Mouse (Mus musculus) heart, postnatal 0 days (tissue): ENCODE data around the gene Cebpzos. TPM values are rescaled to one million over a fixed set of nuclear protein-coding genes. Genes with fewer than 3 reads are reported as not detected.

Experiments used
- ATAC-seq: fragments of 200-750 bp; cut with Nextera tagmentation; 2 replicates; pipeline ENCODE4 v1.8.0; 2017; ENCODE audit warnings: low read depth, moderate number of reproducible peaks, moderate library complexity; ENCODE audit not compliant: insufficient read depth
- DNase-seq: peaks from one replicate; pipeline ENCODE4 v3.0.0-alpha.2; 2016; ENCODE audit warnings: low spot score
- H3K27ac ChIP-seq: fragments of 300-500 bp; sonication (generic); 2 replicates; pipeline ENCODE4 v1.5.1; 2014; ENCODE audit warnings: low read depth, mild to moderate bottlenecking
- H3K27me3 ChIP-seq: fragments of 300-500 bp; sonication (generic); 2 replicates; pipeline ENCODE4 v1.6.1; 2014; ENCODE audit warnings: low read length, mixed read lengths; ENCODE audit not compliant: control insufficient read depth, insufficient read depth
- H3K36me3 ChIP-seq: fragments of 300-500 bp; sonication (generic); replicated peaks from 2 replicates; pipeline ENCODE4 v1.6.1; 2014; ENCODE audit warnings: low read length, mixed read lengths; ENCODE audit not compliant: control insufficient read depth, insufficient read depth
- H3K4me1 ChIP-seq: fragments of 300-500 bp; sonication (generic); 2 replicates; pipeline ENCODE4 v1.6.1; 2014; ENCODE audit warnings: antibody characterized with exemption; ENCODE audit not compliant: control insufficient read depth, insufficient read depth
- H3K4me2 ChIP-seq: fragments of 300-500 bp; sonication (generic); 2 replicates; pipeline ENCODE4 v1.6.1; 2014; ENCODE audit warnings: low read depth, mild to moderate bottlenecking, low read length, moderate library complexity
- H3K4me3 ChIP-seq: fragments of 300-500 bp; sonication (generic); 2 replicates; pipeline ENCODE4 v1.5.1; 2014; ENCODE audit warnings: low read depth, low read length
- H3K9ac ChIP-seq: fragments of 300-500 bp; sonication (generic); replicated peaks from 2 replicates; pipeline ENCODE4 v1.6.1; 2014; ENCODE audit warnings: low read depth, low read length, mixed read lengths
- H3K9me3 ChIP-seq: fragments of 300-500 bp; sonication (generic); replicated peaks from 2 replicates; pipeline ENCODE4 v1.6.1; 2016; ENCODE audit warnings: low read length; ENCODE audit not compliant: control insufficient read depth
- CTCF ChIP-seq: IDR thresholded peaks from 2 replicates; pipeline ENCODE4 v1.5.1; 2016; ENCODE audit warnings: antibody characterized with exemption, control low read depth, low read depth
- EP300 ChIP-seq: IDR thresholded peaks from 2 replicates; pipeline ENCODE4 v1.6.1; 2016; ENCODE audit warnings: antibody characterized with exemption, low read depth
- WGBS: fragments of 180-500 bp; shearing (Covaris S2); extraction: QIAGEN DNeasy Blood & Tissue Kit; methylation state at CpG from one replicate; pipeline ENCODE4 v1.1.7; 2014; 5-methylcytosine and 5-hydroxymethylcytosine counted together
- polyA plus RNA-seq: library from polyadenylated mRNA; unstranded; fragments of >200 nt; fragmentation: Nextera tagmentation; extraction: Ambion mirVana; gene quantifications from 2 replicates; pipeline ENCODE4 v1.2.1, GENCODE M21; 2015
- total RNA-seq: library from RNA; depleted of rRNA; stranded (reverse); fragments of >200 nt; gene quantifications from 2 replicates; pipeline ENCODE4 v1.2.3, GENCODE M21; 2014; ENCODE audit warnings: low replicate concordance

The Cebpzos gene
- total and polyA plus RNA-seq, 2 experiments from 2014 or later = 21.4 to 134 TPM

DNA sequence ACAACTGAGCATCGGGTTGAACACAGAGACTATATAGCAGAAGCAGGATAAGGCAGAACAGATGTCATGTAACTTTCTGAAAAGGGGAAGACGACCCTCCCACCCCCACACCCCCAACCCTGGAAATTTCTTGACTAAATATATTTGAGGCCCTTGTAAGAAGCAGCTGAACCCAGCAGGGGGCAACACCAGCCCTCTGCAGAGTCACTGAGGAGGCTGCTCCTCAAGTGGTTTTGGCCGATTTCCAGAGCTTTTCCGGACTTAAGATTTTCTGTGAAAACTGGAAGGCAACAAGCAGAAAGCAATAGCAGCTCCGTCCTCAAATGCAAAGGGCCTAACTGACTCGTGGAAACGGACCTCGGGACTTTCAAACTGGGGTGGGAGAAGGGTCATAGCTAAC is 20.9 kb upstream of the Cebpzos start:
- DNase-seq (peak; percentile 47), ATAC-seq (no peak; the same call in 1 of the 2 replicates)
- H3K4me2 ChIP-seq = peak overlapping the region; percentile 53
- H3K4me3 ChIP-seq = peak overlapping the region; percentile 27
- no peak overlapping the region for H3K27ac ChIP-seq
- no peak overlapping the region for H3K9ac ChIP-seq
- no peaks in the 10 kb centered on the region for H3K4me1 ChIP-seq
- H3K36me3 ChIP-seq = no peaks in the 10 kb centered on the region
- no peaks in the 10 kb centered on the region for H3K27me3 ChIP-seq
- TF ChIP-seq EP300 (no peak), CTCF (peak; percentile 65)
- WGBS = 19% methylated on average over 8 of the region's 8 CpGs
- H3K9me3 ChIP-seq = no peaks in the 10 kb centered on the region

DNA sequence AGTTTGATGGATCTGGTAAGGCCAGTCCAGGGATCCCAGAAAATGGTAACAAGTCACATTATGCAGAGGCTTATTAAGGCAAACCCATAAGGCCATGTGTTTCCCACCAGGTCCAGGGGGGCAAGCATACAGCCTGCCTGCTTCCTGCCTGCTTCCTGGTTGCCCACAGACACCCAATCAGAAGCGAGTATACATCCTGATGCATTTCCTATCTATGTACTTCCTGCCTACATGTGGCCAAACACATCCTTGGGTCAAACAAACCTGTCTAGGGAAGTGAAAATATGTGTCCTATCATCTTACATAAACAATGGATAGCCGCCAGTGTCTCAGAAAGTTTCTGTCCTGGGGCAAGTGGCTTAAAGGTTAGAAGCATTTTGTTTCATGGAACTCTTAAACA is 13.1 kb upstream of the Cebpzos start:
- no peak for DNase-seq
- Histone ChIP-seq H3K4me2 (no peak overlapping the region), H3K36me3 (no peaks in the 10 kb centered on the region), H3K9ac (no peak overlapping the region), H3K27ac (no peak overlapping the region), H3K9me3 (no peaks in the 10 kb centered on the region; the same call in 1 of the 2 replicates), H3K4me3 (no peak overlapping the region), H3K4me1 (no peaks in the 10 kb centered on the region), H3K27me3 (no peaks in the 10 kb centered on the region)
- 64% methylated on average over 2 of the region's 2 CpGs for WGBS
- no peak for ATAC-seq
- TF ChIP-seq CTCF = no peak
- TF ChIP-seq EP300 = no peak

DNA sequence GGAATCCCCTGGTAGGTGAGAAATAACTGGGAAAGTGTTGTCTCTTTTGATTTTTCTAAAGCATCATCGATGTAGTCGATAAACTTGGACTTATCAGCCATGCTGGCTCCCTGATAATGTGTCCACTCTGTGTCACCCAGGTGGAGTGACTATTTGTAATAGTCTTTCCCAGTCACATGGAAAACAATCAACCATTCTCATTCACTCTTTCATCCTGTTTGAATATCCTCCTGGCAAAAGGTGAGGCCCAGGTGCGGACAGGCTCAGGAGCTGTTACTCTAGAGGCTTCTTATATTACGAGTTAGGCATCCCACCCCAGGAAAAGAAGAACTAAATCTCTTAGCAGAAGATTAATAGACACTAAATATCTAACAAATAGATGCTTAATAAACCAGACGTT is 9.4 kb upstream of the Cebpzos start, which contains the start of gene Sult6b1:
Gene Sult6b1, minus strand, starts transcription at position 101 of the 400 bp plus-strand sequence.
- Histone ChIP-seq H3K4me1 (no peaks in the 10 kb centered on the region), H3K9ac (no peak within 1 kb of the TSS), H3K4me3 (no peak within 1 kb of the TSS), H3K4me2 (no peak within 1 kb of the TSS), H3K27ac (no peak within 1 kb of the TSS), H3K27me3 (no peaks in the 10 kb centered on the region), H3K9me3 (no peaks in the 10 kb centered on the region), H3K36me3 (no peaks in the 10 kb centered on the region)
- ATAC-seq (no peak), DNase-seq (no peak)
- no peak for TF ChIP-seq CTCF
- no peak for TF ChIP-seq EP300
- 80% methylated on average over 5 of the region's 5 CpGs for WGBS

DNA sequence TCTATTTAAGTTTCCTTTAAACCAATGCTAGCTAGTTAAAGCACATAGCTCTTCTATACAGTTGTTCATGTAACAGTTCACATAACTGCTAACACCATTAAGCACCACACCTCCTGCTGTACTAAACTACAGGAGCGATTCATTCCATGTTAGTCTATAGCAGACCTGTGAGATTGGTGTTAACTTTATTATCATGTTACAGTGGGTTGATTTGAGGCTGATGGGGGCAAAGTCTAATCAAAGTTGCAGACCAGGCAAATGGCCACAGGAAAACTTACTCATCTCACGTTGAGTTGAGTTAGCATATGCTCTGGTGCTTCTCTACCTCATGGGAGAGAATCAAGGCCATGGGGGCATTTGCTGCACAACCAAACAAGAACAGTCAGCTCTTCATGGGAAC is 6.9 kb upstream of the Cebpzos start:
- Histone ChIP-seq H3K9me3 (no peaks in the 10 kb centered on the region), H3K9ac (no peak overlapping the region), H3K4me1 (no peaks in the 10 kb centered on the region), H3K27ac (no peak overlapping the region), H3K4me2 (no peak overlapping the region), H3K4me3 (no peak overlapping the region), H3K27me3 (no peaks in the 10 kb centered on the region), H3K36me3 (no peaks in the 10 kb centered on the region)
- TF ChIP-seq EP300 (no peak), CTCF (no peak)
- ATAC-seq = no peak
- WGBS = 73% methylated on average over 2 of the region's 2 CpGs
- DNase-seq = no peak

DNA sequence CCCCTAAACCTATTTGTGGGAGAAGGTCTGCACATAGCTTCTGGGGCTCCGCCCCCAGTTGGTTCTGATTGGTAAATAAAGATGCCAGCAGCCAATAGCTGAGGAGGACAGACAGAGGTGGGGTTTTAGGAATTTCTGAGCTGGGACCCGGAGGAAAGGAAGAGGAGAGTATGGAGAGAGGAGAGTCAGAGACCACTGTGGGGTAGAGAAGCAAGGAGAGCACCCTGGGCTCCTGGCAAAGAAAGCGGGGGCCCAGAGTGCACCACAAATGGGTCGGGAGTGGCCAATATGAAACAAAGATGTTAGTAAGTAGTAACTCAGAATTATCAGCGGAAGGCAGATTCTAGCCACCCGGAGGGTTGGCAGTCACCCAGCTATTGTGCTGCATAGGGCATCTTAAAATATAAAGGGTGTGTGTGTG is 3.4 kb upstream of the Cebpzos start:
- Histone ChIP-seq H3K4me3 (peak overlapping the region; percentile 36), H3K9me3 (no peaks in the 10 kb centered on the region), H3K36me3 (no peaks in the 10 kb centered on the region), H3K4me1 (peaks cover 9% of the 10 kb centered on the region; the same call in 1 of the 2 replicates), H3K9ac (no peak overlapping the region), H3K27ac (no peak overlapping the region), H3K27me3 (no peaks in the 10 kb centered on the region), H3K4me2 (peak overlapping the region; percentile 49)
- TF ChIP-seq CTCF = no peak
- no peak for TF ChIP-seq EP300
- DNase-seq = peak; percentile 43
- ATAC-seq = no peak
- 18% methylated on average over 6 of the region's 6 CpGs for WGBS

DNA sequence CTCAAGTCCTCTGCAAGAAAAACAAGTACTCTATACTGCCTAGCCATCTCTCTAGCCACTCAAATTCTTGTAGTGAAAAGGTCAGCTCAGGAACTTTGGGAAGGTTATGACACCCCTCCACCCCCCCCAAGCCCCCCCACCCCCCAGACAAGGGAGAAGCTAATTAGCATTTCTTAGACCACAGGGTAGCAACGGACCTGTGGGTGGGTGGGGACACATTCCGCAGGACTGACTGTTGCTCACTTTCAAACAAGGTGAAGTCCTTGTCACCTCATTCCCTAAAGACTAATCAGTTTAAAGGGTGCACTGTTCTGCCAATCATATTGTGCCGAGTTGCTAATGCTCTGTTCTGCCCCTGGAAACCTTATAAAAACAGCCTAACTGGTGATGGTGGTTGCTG is 2.4 kb upstream of the Cebpzos start:
- TF ChIP-seq CTCF = no peak
- TF ChIP-seq EP300 = no peak
- H3K27me3 ChIP-seq = no peaks in the 10 kb centered on the region
- peaks cover 9% of the 10 kb centered on the region; the same call in 1 of the 2 replicates for H3K4me1 ChIP-seq
- no peak overlapping the region for H3K4me2 ChIP-seq
- H3K9me3 ChIP-seq = no peaks in the 10 kb centered on the region
- no peak overlapping the region for H3K4me3 ChIP-seq
- DNase-seq = no peak
- H3K36me3 ChIP-seq = 0 out of 2 replicates have a peak, but pooled peaks cover 5% of the 10 kb centered on the region
- WGBS = 71% methylated on average over 3 of the region's 3 CpGs
- ATAC-seq = no peak
- H3K9ac ChIP-seq = no peak overlapping the region
- H3K27ac ChIP-seq = no peak overlapping the region
